In the genomic region with DNA sequence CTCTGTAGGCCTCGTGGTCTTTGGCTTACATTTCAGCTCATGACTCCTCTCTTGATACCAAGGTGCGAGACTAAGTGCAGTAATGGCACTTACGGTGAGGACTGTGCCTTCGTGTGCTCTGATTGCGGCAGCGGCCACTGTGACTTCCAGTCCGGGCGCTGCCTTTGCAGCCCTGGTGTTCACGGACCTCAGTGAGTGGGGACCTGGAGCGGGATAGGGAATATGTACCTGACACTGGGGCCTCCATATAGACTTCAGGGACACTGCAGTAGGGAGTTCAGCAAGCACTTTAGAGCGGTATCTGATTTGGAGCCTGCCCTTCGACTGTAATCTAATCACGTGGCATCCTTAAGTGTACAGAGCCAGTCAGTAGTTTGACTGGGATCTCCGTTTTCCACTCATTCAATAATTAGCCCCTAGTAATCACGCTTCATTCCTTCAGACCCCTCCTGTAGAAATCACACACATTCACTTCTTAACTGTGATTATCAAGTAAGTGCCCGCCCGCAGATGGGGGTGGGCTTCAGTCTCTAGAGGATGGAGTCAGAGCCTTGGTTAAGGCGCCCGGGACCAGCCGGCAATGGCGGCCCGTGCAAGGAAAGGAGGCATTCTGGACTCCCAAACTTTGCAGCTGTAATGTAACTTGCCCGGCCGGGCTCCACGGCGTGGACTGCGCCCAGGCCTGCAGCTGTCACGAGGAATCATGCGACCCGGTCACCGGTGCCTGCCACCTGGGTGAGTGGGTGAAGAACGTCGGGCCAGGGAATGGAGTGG, we compare ENCODE assay signal across 8 mouse cellular contexts. TPM values are rescaled to one million over a fixed set of nuclear protein-coding genes. Genes with fewer than 3 reads are reported as not detected.
DNase-seq lines count a peak whose midpoint lies in the region; ATAC-seq and TF ChIP-seq lines count a peak whose summit lies in the region.
"Had no signal": no experiment of that assay in that cellular context is flagged by ENCODE, and none has a peak within 500 bp of the region (broad histone marks: within the 10 kb centered on the region; RNA-seq: fewer than 3 reads in every experiment).

No protein-coding gene starts in this region.

- H3K27ac ChIP-seq in forebrain, embryonic 10.5 days = no peak overlapping the region; the same call in 1 of the 2 replicates
- H3K27ac ChIP-seq in limb, embryonic 11.5 days (replicated peaks; ENCODE audit: low read depth, low read length) = no peak overlapping the region
- no peak overlapping the region for H3K27ac ChIP-seq in neural tube, embryonic 15.5 days (replicated peaks)

- H3K9ac ChIP-seq in limb, embryonic 11.5 days (ENCODE audit: low read length) = peak overlapping the region; percentile 12; the same call in 1 of the 2 replicates
- H3K9ac ChIP-seq in neural tube, embryonic 15.5 days (replicated peaks) = no peak overlapping the region; the same call in 1 of the 2 replicates

- peak; percentile 2; the same call in 1 of the 2 replicates for ATAC-seq in limb, embryonic 11.5 days (ENCODE audit: insufficient number of reproducible peaks, low FRiP score, low TSS enrichment, low read depth)
- no peak for ATAC-seq in neural tube, embryonic 15.5 days (ENCODE audit: low FRiP score)

- H3K4me3 ChIP-seq in lung, adult 2 months (replicated peaks; ENCODE audit: extremely low read depth, low read depth, low read length) = peak overlapping the region; percentile 26
- H3K4me3 ChIP-seq in forebrain, embryonic 10.5 days = peak overlapping the region; percentile 53
- peak overlapping the region; percentile 17 for H3K4me3 ChIP-seq in limb, embryonic 11.5 days (ENCODE audit: low read depth, low read length)
- peak overlapping the region; percentile 39 for H3K4me3 ChIP-seq in neural tube, embryonic 15.5 days (replicated peaks)

- no peak for TF ChIP-seq POLR2A in lung, adult 2 months (IDR thresholded peaks at IDR 0.05; ENCODE audit: borderline replicate concordance, extremely low read depth, low read depth, low read length)

- peaks cover 99% of the 10 kb centered on the region for H3K27me3 ChIP-seq in forebrain, embryonic 10.5 days (ENCODE audit: poor library complexity, severe bottlenecking)
- H3K27me3 ChIP-seq in limb, embryonic 11.5 days (ENCODE audit: control insufficient read depth, insufficient read depth, low read length) = peaks cover 28% of the 10 kb centered on the region
- peaks cover 73% of the 10 kb centered on the region for H3K27me3 ChIP-seq in neural tube, embryonic 15.5 days (replicated peaks)

- H3K36me3 ChIP-seq in forebrain, embryonic 10.5 days (replicated peaks) = no peaks in the 10 kb centered on the region
- H3K36me3 ChIP-seq in limb, embryonic 11.5 days (ENCODE audit: control insufficient read depth, insufficient read depth, low read length) = peaks cover 9% of the 10 kb centered on the region
- H3K36me3 ChIP-seq in neural tube, embryonic 15.5 days = no peaks in the 10 kb centered on the region

- H3K4me2 ChIP-seq in limb, embryonic 11.5 days (ENCODE audit: low read depth, severe bottlenecking) = peak overlapping the region; percentile 50
- peak overlapping the region; percentile 70 for H3K4me2 ChIP-seq in neural tube, embryonic 15.5 days

- no peak for DNase-seq in lung, adult 2 months
- DNase-seq in lung, postnatal 10 days = no peak
- peak; percentile 33 for DNase-seq in forebrain, embryonic 10.5 days (ENCODE audit: extremely low spot score, low spot score)
- DNase-seq in limb, embryonic 11.5 days (ENCODE audit: low spot score) = no peak
- DNase-seq in frontal cortex, postnatal 36 days (ENCODE audit: low spot score in 2 of 2) = no peak
- no peak for DNase-seq in right cerebral cortex, adult 2 months (ENCODE audit: low spot score in 2 of 2)
- DNase-seq: right cerebral cortex, adult 18-20 months had no signal

- H3K9me3 ChIP-seq in forebrain, embryonic 10.5 days = no peaks in the 10 kb centered on the region
- H3K9me3 ChIP-seq in limb, embryonic 11.5 days (ENCODE audit: control insufficient read depth, low read length) = no peaks in the 10 kb centered on the region
- no peaks in the 10 kb centered on the region for H3K9me3 ChIP-seq in neural tube, embryonic 15.5 days (replicated peaks)

- H3K4me1 ChIP-seq in lung, adult 2 months (ENCODE audit: control insufficient read depth, insufficient read depth, low read length) = peaks cover 21% of the 10 kb centered on the region
- peaks cover 72% of the 10 kb centered on the region for H3K4me1 ChIP-seq in forebrain, embryonic 10.5 days
- H3K4me1 ChIP-seq in limb, embryonic 11.5 days (ENCODE audit: control insufficient read depth, insufficient read depth, low read length) = peaks cover 82% of the 10 kb centered on the region
- peaks cover 57% of the 10 kb centered on the region for H3K4me1 ChIP-seq in neural tube, embryonic 15.5 days

- TF ChIP-seq CTCF in lung, adult 2 months (IDR thresholded peaks at IDR 0.05; ENCODE audit: insufficient read depth, low read length) = no peak

- WGBS in lung, adult 2 months = 48% methylated on average over 33 of the region's 33 CpGs
- WGBS in forebrain, embryonic 10.5 days = 4% methylated on average over 33 of the region's 33 CpGs
- WGBS in limb, embryonic 11.5 days = 15% methylated on average over 33 of the region's 33 CpGs
- 9% methylated on average over 33 of the region's 33 CpGs for WGBS in neural tube, embryonic 15.5 days

RNA-seq across cellular contexts. Expression of a gene that starts 6.8 kb away (rescaled TPM):
- polyA plus RNA-seq in lung, adult 2 months (2012; rRNA removed) = 215 and 266 TPM in 2 replicates
- polyA plus RNA-seq in forebrain, embryonic 10.5 days (2016; fragmentation: Nextera tagmentation; extraction: Ambion mirVana) = 4.0 and 4.1 TPM in 2 replicates
- 23.4 and 26.4 TPM in 2 replicates for polyA plus RNA-seq in limb, embryonic 11.5 days (2014; fragmentation: Nextera tagmentation; extraction: Ambion mirVana)
- polyA plus RNA-seq in neural tube, embryonic 15.5 days (2015; fragmentation: Nextera tagmentation; extraction: Ambion mirVana) = 2.7 and 3.8 TPM in 2 replicates

RNA-seq across cellular contexts. Expression of a gene that starts 29.1 kb away (rescaled TPM):
- polyA plus RNA-seq in lung, adult 2 months (2012; rRNA removed) = 0.08 and 0.10 TPM in 2 replicates
- not detected in 2 replicates for polyA plus RNA-seq in forebrain, embryonic 10.5 days (2016; fragmentation: Nextera tagmentation; extraction: Ambion mirVana)
- 0.73 and 0.77 TPM in 2 replicates for polyA plus RNA-seq in limb, embryonic 11.5 days (2014; fragmentation: Nextera tagmentation; extraction: Ambion mirVana)
- polyA plus RNA-seq in neural tube, embryonic 15.5 days (2015; fragmentation: Nextera tagmentation; extraction: Ambion mirVana) = 4.0 and 5.3 TPM in 2 replicates

RNA-seq across cellular contexts. Expression of a gene that starts 34.3 kb away (rescaled TPM):
- 7.5 and 9.4 TPM in 2 replicates for polyA plus RNA-seq in lung, adult 2 months (2012; rRNA removed)
- polyA plus RNA-seq in forebrain, embryonic 10.5 days (2016; fragmentation: Nextera tagmentation; extraction: Ambion mirVana) = 2.7 and 3.6 TPM in 2 replicates
- 3.0 and 3.2 TPM in 2 replicates for polyA plus RNA-seq in limb, embryonic 11.5 days (2014; fragmentation: Nextera tagmentation; extraction: Ambion mirVana)
- 2.8 and 3.2 TPM in 2 replicates for polyA plus RNA-seq in neural tube, embryonic 15.5 days (2015; fragmentation: Nextera tagmentation; extraction: Ambion mirVana)

RNA-seq across cellular contexts. Expression of a gene that starts 44.4 kb away (rescaled TPM):
- 39.4 and 42.0 TPM in 2 replicates for polyA plus RNA-seq in lung, adult 2 months (2012; rRNA removed)
- polyA plus RNA-seq in forebrain, embryonic 10.5 days (2016; fragmentation: Nextera tagmentation; extraction: Ambion mirVana) = 55.4 and 59.1 TPM in 2 replicates
- polyA plus RNA-seq in limb, embryonic 11.5 days (2014; fragmentation: Nextera tagmentation; extraction: Ambion mirVana) = 68.2 and 68.7 TPM in 2 replicates
- 86.2 and 89.1 TPM in 2 replicates for polyA plus RNA-seq in neural tube, embryonic 15.5 days (2015; fragmentation: Nextera tagmentation; extraction: Ambion mirVana)
